Mouse (Mus musculus): ENCODE results near the gene Gm732.

Gm732 gene

GRCm38 (mm10) chrX:107948365-107948764 is at the start of gene Gm732:
TSS of gene Gm732 (minus strand) at chrX:107948465.
- no peak for DNase-seq (ENCODE audit: low spot score)

All from layer of hippocampus, adult 11-12 months (tissue).